Mouse (Mus musculus) small intestine, adult 2 months (tissue): Measurements from ENCODE around the gene Washc4.

Source experiments
- CTCF ChIP-seq: fragments of 200-500 bp; IDR thresholded peaks from 2 replicates; pipeline ENCODE4 v1.5.1; 2012; ENCODE audit warnings: low read depth, mild to moderate bottlenecking, control low read depth, inconsistent platforms, low read length, moderate library complexity, mixed read lengths; ENCODE audit not compliant: insufficient replicate concordance, insufficient read length; ENCODE audit errors: extremely low read depth
- POLR2A ChIP-seq: fragments of 200-500 bp; IDR thresholded peaks from 2 replicates; pipeline ENCODE4 v1.6.1; 2012; ENCODE audit warnings: low read depth, mild to moderate bottlenecking, control low read depth, inconsistent platforms, low read length, moderate library complexity

DNA sequence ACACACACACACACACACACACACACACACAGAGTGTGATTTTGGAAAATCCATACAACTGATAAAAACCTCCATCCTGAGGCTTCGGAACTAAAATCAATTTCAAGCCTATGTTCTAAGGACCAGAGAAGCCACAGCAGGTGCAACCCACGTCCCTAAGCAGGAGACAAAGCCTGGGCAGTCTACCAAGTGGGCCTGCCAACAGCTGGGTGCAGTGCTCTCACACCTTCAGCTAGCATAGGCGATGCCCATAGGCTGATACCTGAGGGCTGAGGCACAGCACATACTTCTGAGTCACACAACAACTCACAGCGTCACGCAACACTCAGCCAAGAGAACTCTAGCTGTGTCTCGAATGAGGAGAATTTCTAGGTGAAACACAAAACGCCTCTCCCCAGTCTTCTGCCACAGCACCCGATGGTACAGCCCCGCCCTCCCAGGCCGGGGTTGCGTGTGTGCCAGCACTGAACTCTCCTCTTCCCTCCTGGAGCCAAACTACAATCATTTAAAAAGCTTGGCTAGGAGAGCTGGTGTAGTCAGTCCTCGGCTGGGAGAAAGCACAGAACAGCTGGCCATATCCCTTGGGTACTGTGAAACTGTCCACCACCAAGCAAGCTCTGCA is 75.4 kb downstream of the Washc4 start:
- TF ChIP-seq POLR2A (no peak), CTCF (no peak)
